Mouse (Mus musculus): ENCODE measurements at regions not wholly inside any gene's neighbourhood (a gene's known extent, or its start where the extent isn't known, plus 50 kb on each side); places are given as distances from the start of the nearest gene placed in this dataset.

DNA sequence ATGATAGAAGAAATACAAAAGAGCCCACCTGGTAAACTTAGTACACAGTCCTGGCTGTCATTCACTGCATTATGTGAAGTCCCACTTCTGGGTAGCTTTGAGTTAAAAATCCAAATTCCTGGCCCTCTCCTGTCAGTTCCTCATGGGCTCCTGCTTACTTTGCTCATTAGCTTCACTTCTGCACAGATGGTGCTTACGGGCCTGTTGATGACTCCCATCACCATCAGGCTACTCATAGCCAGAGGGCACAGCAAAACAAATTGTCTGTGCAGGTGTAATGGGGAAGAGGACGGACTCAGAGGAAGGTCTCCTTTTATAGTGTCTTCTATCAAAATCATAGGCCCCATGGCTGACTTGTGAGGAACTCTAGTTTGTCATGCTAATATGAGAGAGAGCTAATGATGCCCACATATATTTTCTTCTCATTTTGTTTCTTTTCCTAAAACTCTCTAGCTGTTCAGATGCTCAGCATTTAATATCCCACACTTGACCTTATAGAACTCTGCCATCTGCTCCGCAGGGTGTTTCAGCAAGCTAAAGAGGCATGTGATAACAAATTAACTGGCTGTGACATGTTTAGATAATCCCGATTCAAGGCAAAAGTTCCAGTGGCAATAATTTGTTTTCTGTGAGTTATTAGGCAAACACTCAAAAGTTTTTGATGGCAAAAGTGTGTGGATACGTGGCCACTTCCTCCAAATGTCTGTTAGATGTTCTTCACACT is 536.5 kb upstream of the Slit2 start:
- no peak for TF ChIP-seq CTCF (IDR thresholded peaks at IDR 0.05; ENCODE audit: extremely low read depth, insufficient read depth, low read length)
- no peak for TF ChIP-seq POLR2A (IDR thresholded peaks at IDR 0.05; ENCODE audit: extremely low read depth, insufficient read depth, low read length)

Measured in cortical plate, adult 2 months (tissue).